Mouse (Mus musculus): Measurements from ENCODE around the gene Marco. TPM values are rescaled to one million over a fixed set of nuclear protein-coding genes. Genes with fewer than 3 reads are reported as not detected.

Gene Marco
- polyA plus RNA-seq, 1 experiment from 2014 or later: not detected

DNA sequence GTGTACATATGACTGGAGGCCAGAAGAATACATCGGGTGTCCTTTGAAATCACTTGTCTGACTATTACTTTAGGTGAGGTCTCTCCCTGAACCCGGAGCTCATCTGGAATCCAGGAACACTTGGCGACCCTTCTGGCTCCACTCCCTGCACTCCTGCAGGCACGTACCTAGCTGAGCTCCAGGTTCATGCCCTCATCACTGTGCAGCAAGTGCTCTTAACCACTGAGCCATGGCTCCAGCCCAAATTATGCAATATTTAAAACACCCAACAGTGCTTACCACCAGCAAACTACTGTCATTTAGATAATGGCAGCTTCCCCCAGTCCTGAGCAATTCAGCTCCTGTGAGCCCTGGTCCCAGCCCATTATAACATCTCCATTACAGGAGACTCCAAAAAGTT lies 4.2 kb upstream of the Marco start:
- DNase-seq: no peak
- Histone ChIP-seq H3K4me1 (ENCODE audit: control insufficient read depth, insufficient read depth, low read length) (no peaks in the 10 kb centered on the region), H3K4me3 (replicated peaks; ENCODE audit: low read depth, low read length) (no peak overlapping the region), H3K36me3 (ENCODE audit: control insufficient read depth, insufficient read depth, low read length) (no peaks in the 10 kb centered on the region), H3K9me3 (ENCODE audit: control insufficient read depth, low read length) (no peaks in the 10 kb centered on the region), H3K4me2 (ENCODE audit: low read length) (no peak overlapping the region), H3K9ac (replicated peaks; ENCODE audit: low read length) (no peak overlapping the region), H3K27me3 (ENCODE audit: control insufficient read depth, insufficient read depth, low read length) (no peaks in the 10 kb centered on the region), H3K27ac (replicated peaks; ENCODE audit: low read depth, low read length) (no peak overlapping the region)
- 88% methylated on average over 4 of the region's 4 CpGs for WGBS
- ATAC-seq (ENCODE audit: low FRiP score, low TSS enrichment): no peak

DNA sequence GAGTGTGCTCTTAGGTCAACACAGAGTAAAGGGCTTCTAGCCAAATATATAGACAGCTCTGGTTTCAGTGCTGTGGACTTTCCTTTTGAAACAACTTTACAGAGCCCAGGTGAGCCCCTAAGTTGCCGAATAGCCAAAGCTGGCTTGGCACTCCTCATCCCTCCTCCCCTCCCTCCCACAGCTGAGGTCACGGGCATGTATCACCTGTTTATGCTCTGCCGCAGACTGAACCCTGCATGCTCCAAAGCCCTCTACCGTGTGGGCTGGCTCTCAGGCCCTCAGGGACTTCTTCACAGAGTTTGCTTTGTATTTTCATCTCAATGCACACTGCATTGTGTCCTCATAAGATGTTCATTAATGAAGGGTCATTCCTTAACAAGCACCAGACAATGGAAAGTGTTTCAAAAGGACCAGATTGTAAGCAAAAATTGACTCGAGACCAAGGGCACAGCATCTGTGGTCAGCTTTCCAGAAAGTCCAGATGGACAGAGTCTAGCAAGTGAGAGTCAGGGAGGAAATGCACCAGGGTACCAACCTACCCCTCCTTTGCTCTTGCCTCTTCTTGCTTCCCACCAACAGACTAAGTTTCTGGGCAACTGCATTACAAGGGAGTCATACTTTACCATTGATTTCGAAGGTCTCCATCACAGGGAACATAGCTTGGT lies 646 bp downstream of the Marco start:
- no peaks in the 10 kb centered on the region for H3K9me3 ChIP-seq (ENCODE audit: control insufficient read depth, low read length)
- DNase-seq: no peak
- no peak overlapping the region for H3K9ac ChIP-seq (replicated peaks; ENCODE audit: low read length)
- H3K4me2 ChIP-seq (ENCODE audit: low read length): no peak overlapping the region
- H3K27me3 ChIP-seq (ENCODE audit: control insufficient read depth, insufficient read depth, low read length): no peaks in the 10 kb centered on the region
- no peak overlapping the region for H3K4me3 ChIP-seq (replicated peaks; ENCODE audit: low read depth, low read length)
- no peak overlapping the region for H3K27ac ChIP-seq (replicated peaks; ENCODE audit: low read depth, low read length)
- ATAC-seq (ENCODE audit: low FRiP score, low TSS enrichment): no peak
- 71% methylated on average over 6 of the region's 6 CpGs for WGBS
- no peaks in the 10 kb centered on the region for H3K36me3 ChIP-seq (ENCODE audit: control insufficient read depth, insufficient read depth, low read length)
- H3K4me1 ChIP-seq (ENCODE audit: control insufficient read depth, insufficient read depth, low read length): no peaks in the 10 kb centered on the region

DNA sequence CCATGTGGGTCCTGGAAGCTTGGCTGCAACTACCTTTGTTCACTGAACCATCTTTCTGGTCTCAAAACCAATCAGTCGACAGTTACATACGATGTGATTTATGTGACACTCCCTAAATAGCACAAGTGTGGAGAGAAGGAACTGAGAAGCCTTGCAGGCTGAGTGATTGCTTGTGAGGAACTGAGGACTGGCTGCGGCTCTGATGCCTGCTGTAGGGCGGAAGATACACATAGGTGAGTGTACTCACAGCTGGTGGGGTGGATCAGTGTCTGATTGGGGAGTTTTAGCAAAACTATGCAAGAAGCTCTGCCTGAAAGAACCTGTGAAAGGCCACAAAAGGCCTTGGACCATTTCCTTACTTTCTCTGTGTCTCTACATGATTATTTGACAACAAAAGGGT lies 3.3 kb downstream of the Marco start:
- H3K4me3 ChIP-seq (replicated peaks; ENCODE audit: low read depth, low read length): no peak overlapping the region
- no peaks in the 10 kb centered on the region for H3K9me3 ChIP-seq (ENCODE audit: control insufficient read depth, low read length)
- H3K36me3 ChIP-seq (ENCODE audit: control insufficient read depth, insufficient read depth, low read length): no peaks in the 10 kb centered on the region
- no peaks in the 10 kb centered on the region for H3K27me3 ChIP-seq (ENCODE audit: control insufficient read depth, insufficient read depth, low read length)
- DNase-seq (no peak), ATAC-seq (ENCODE audit: low FRiP score, low TSS enrichment) (no peak)
- H3K27ac ChIP-seq (replicated peaks; ENCODE audit: low read depth, low read length): no peak overlapping the region
- no peak overlapping the region for H3K9ac ChIP-seq (replicated peaks; ENCODE audit: low read length)
- no peak overlapping the region for H3K4me2 ChIP-seq (ENCODE audit: low read length)
- WGBS: 90% methylated on average over 4 of the region's 4 CpGs
- no peaks in the 10 kb centered on the region for H3K4me1 ChIP-seq (ENCODE audit: control insufficient read depth, insufficient read depth, low read length)

DNA sequence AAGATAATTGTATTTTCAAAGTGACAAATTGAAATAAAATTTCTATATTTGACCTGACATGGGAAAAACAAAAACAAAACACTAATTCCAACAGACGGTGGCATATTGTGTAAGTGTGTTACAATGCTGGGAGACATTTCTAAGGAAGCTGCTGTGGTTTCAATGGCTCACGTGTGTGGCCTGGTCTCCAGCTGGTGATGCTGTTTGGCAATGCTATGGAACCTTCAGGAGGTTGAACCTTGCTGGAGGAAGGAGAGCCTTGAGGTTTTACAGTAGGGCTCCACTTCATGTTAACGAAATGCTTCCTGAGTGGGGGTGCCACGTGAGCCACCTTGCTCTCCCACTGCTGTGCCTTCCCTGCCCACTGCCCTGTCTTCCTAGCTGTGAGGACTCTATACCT lies 6.8 kb downstream of the Marco start:
- H3K9me3 ChIP-seq (ENCODE audit: control insufficient read depth, low read length): no peaks in the 10 kb centered on the region
- H3K4me3 ChIP-seq (replicated peaks; ENCODE audit: low read depth, low read length): no peak overlapping the region
- WGBS: 87% methylated on average over 4 of the region's 4 CpGs
- H3K9ac ChIP-seq (replicated peaks; ENCODE audit: low read length): no peak overlapping the region
- H3K36me3 ChIP-seq (ENCODE audit: control insufficient read depth, insufficient read depth, low read length): no peaks in the 10 kb centered on the region
- no peak for ATAC-seq (ENCODE audit: low FRiP score, low TSS enrichment)
- no peak overlapping the region for H3K4me2 ChIP-seq (ENCODE audit: low read length)
- no peak overlapping the region for H3K27ac ChIP-seq (replicated peaks; ENCODE audit: low read depth, low read length)
- no peak for DNase-seq
- no peaks in the 10 kb centered on the region for H3K27me3 ChIP-seq (ENCODE audit: control insufficient read depth, insufficient read depth, low read length)
- H3K4me1 ChIP-seq (ENCODE audit: control insufficient read depth, insufficient read depth, low read length): no peaks in the 10 kb centered on the region

GRCm38 (mm10) chr1:120480937-120481336 lies 23.9 kb downstream of the Marco start:
- DNase-seq (no peak), ATAC-seq (ENCODE audit: low FRiP score, low TSS enrichment) (no peak)
- Histone ChIP-seq H3K4me3 (replicated peaks; ENCODE audit: low read depth, low read length) (no peak overlapping the region), H3K27ac (replicated peaks; ENCODE audit: low read depth, low read length) (no peak overlapping the region), H3K9me3 (ENCODE audit: control insufficient read depth, low read length) (no peaks in the 10 kb centered on the region), H3K36me3 (ENCODE audit: control insufficient read depth, insufficient read depth, low read length) (no peaks in the 10 kb centered on the region), H3K4me1 (ENCODE audit: control insufficient read depth, insufficient read depth, low read length) (no peaks in the 10 kb centered on the region), H3K4me2 (ENCODE audit: low read length) (no peak overlapping the region), H3K27me3 (ENCODE audit: control insufficient read depth, insufficient read depth, low read length) (no peaks in the 10 kb centered on the region), H3K9ac (replicated peaks; ENCODE audit: low read length) (no peak overlapping the region)
- 35% methylated on average over 5 of the region's 5 CpGs for WGBS

DNA sequence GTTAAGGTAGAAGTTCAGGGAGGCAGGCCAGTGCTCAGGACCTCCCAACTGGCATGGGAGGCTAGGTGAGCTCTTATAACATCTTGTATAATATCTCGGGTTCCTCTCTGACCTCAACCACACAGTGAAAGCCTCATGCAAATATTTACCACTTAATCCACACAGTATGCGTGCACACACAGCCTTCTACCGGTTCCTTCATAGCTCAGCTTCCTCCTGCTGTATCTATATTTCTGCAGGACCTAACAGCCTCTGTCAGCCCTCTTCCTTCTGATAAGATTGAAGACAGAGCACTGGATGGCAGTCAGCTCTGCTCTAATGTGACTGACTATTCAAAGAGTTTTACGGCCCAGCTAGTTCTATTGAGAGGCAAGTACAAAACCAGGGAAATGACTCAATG lies 30.0 kb downstream of the Marco start:
- no peak overlapping the region for H3K9ac ChIP-seq (replicated peaks; ENCODE audit: low read length)
- no peaks in the 10 kb centered on the region for H3K27me3 ChIP-seq (ENCODE audit: control insufficient read depth, insufficient read depth, low read length)
- no peaks in the 10 kb centered on the region for H3K4me1 ChIP-seq (ENCODE audit: control insufficient read depth, insufficient read depth, low read length)
- DNase-seq: no peak
- no peaks in the 10 kb centered on the region for H3K9me3 ChIP-seq (ENCODE audit: control insufficient read depth, low read length)
- no peak overlapping the region for H3K4me2 ChIP-seq (ENCODE audit: low read length)
- ATAC-seq (ENCODE audit: low FRiP score, low TSS enrichment): no peak
- H3K27ac ChIP-seq (replicated peaks; ENCODE audit: low read depth, low read length): no peak overlapping the region
- WGBS: 74% methylated on average over 4 of the region's 4 CpGs
- no peaks in the 10 kb centered on the region for H3K36me3 ChIP-seq (ENCODE audit: control insufficient read depth, insufficient read depth, low read length)
- H3K4me3 ChIP-seq (replicated peaks; ENCODE audit: low read depth, low read length): no peak overlapping the region

GRCm38 (mm10) chr1:120468891-120469290 lies 35.9 kb downstream of the Marco start:
- Histone ChIP-seq H3K27me3 (ENCODE audit: control insufficient read depth, insufficient read depth, low read length) (no peaks in the 10 kb centered on the region), H3K4me1 (ENCODE audit: control insufficient read depth, insufficient read depth, low read length) (no peaks in the 10 kb centered on the region), H3K27ac (replicated peaks; ENCODE audit: low read depth, low read length) (no peak overlapping the region), H3K9me3 (ENCODE audit: control insufficient read depth, low read length) (no peaks in the 10 kb centered on the region), H3K4me2 (ENCODE audit: low read length) (no peak overlapping the region), H3K36me3 (ENCODE audit: control insufficient read depth, insufficient read depth, low read length) (no peaks in the 10 kb centered on the region), H3K4me3 (replicated peaks; ENCODE audit: low read depth, low read length) (no peak overlapping the region), H3K9ac (replicated peaks; ENCODE audit: low read length) (no peak overlapping the region)
- 17% methylated on average over 15 of the region's 15 CpGs for WGBS
- DNase-seq (peak; percentile 75), ATAC-seq (ENCODE audit: low FRiP score, low TSS enrichment) (no peak)

DNA sequence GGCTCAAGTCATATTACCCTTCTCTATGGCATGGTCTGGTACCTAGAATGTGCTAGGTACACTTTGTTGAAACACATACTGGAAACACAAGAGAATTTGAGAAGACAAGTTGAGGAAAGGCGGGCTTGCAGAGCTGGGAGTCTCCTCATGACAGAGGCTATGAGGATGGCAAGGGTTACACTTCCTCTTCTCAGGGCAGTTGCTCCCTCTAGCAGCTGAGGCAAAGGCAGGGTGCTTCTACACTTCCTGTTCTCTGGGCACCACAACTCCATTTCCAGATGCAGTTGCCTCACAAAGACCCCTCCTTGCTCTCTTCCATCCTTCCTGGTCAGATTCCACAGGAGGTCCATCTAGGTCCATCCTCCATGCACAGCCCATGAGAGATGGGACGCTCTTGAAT lies 37.5 kb downstream of the Marco start:
- ATAC-seq (ENCODE audit: low FRiP score, low TSS enrichment) (no peak), DNase-seq (no peak)
- no peaks in the 10 kb centered on the region for H3K27me3 ChIP-seq (ENCODE audit: control insufficient read depth, insufficient read depth, low read length)
- WGBS: 92% methylated on average over 2 of the region's 2 CpGs
- H3K9me3 ChIP-seq (ENCODE audit: control insufficient read depth, low read length): no peaks in the 10 kb centered on the region
- H3K4me3 ChIP-seq (replicated peaks; ENCODE audit: low read depth, low read length): no peak overlapping the region
- no peak overlapping the region for H3K4me2 ChIP-seq (ENCODE audit: low read length)
- no peak overlapping the region for H3K27ac ChIP-seq (replicated peaks; ENCODE audit: low read depth, low read length)
- H3K9ac ChIP-seq (replicated peaks; ENCODE audit: low read length): no peak overlapping the region
- H3K36me3 ChIP-seq (ENCODE audit: control insufficient read depth, insufficient read depth, low read length): no peaks in the 10 kb centered on the region
- no peaks in the 10 kb centered on the region for H3K4me1 ChIP-seq (ENCODE audit: control insufficient read depth, insufficient read depth, low read length)

GRCm38 (mm10) chr1:120466751-120467150 lies 38.1 kb downstream of the Marco start:
- ATAC-seq (ENCODE audit: low FRiP score, low TSS enrichment): no peak
- H3K4me2 ChIP-seq (ENCODE audit: low read length): no peak overlapping the region
- no peaks in the 10 kb centered on the region for H3K27me3 ChIP-seq (ENCODE audit: control insufficient read depth, insufficient read depth, low read length)
- H3K4me1 ChIP-seq (ENCODE audit: control insufficient read depth, insufficient read depth, low read length): no peaks in the 10 kb centered on the region
- H3K27ac ChIP-seq (replicated peaks; ENCODE audit: low read depth, low read length): no peak overlapping the region
- 27% methylated on average over 7 of the region's 7 CpGs for WGBS
- DNase-seq: peak; percentile 5
- no peaks in the 10 kb centered on the region for H3K36me3 ChIP-seq (ENCODE audit: control insufficient read depth, insufficient read depth, low read length)
- no peak overlapping the region for H3K9ac ChIP-seq (replicated peaks; ENCODE audit: low read length)
- H3K4me3 ChIP-seq (replicated peaks; ENCODE audit: low read depth, low read length): no peak overlapping the region
- H3K9me3 ChIP-seq (ENCODE audit: control insufficient read depth, low read length): no peaks in the 10 kb centered on the region
